Mouse (Mus musculus): Measurements from ENCODE around the gene Dctpp1. TPM values are rescaled to one million over a fixed set of nuclear protein-coding genes. Genes with fewer than 3 reads are reported as not detected.
A peak's percentile ranks its signal among the peaks of the same experiment; 100 is the strongest.
"Not testable (repeated sequence)": the region's sequence is repeated elsewhere in the genome, so short reads cannot be mapped to it uniquely, and the experiment has no call there.

Dctpp1 gene
- polyA plus RNA-seq, 1 experiment, result 70.5 TPM

DNA sequence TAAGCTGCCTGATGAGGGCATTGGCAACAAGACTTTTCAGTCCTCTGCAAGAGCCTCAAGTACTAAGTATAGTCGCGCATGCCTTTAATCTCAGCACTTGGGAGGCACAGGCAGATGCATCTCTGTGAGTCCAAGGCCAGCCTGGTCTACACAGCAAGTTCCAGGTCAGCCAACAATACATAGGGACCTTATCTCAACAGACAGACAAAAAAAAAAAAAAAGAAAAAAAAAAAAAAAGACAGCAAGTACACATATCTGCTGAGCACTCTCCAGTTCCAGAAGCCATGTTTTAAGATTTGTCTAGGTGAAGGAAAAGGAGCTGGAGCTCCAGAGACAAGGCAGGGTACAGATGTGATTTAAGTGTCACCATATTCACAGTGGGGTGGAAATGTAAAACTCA lies 4.5 kb downstream of the Dctpp1 start:
- WGBS, result 94% methylated on average over 2 of the region's 2 CpGs
- peaks cover 7% of the 10 kb centered on the region; the same call in 1 of the 2 replicates for H3K4me1 ChIP-seq (ENCODE audit: control insufficient read depth, insufficient read depth, low read length)
- H3K36me3 ChIP-seq (ENCODE audit: control insufficient read depth, insufficient read depth, low read length), result no peaks in the 10 kb centered on the region
- H3K4me3 ChIP-seq (ENCODE audit: insufficient read depth, low read depth, low read length), result no peak overlapping the region
- TF ChIP-seq CTCF (conservative IDR thresholded peaks at IDR 0.05; ENCODE audit: insufficient read depth, insufficient read length, low read depth, low read length) (no peak), POLR2A (IDR thresholded peaks at IDR 0.05; ENCODE audit: low read depth, low read length) (no peak)
- DNase-seq, result no peak
- H3K27me3 ChIP-seq (replicated peaks; ENCODE audit: control insufficient read depth, insufficient read depth, low read length), result no peaks in the 10 kb centered on the region
- no peak overlapping the region for H3K27ac ChIP-seq (ENCODE audit: insufficient read depth, low read depth, low read length)

DNA sequence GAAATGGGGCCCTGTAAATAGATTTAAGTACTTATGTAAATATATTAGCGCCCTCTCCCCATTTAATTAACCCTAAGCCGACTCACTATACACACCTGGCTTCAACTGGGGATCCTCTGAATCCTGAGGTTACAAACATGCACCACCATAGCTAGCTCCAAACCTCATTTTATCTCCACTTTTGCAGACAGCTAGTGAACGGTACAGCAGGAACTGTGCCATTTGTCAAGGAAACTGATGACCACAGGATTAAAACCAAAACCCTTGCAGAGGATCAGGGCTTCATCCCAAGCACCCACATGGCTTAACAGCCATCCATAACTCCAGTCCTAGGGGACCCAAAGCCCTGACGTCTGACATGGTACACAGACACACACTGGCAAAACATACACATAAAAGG lies 5.5 kb downstream of the Dctpp1 start:
- no peaks in the 10 kb centered on the region for H3K36me3 ChIP-seq (ENCODE audit: control insufficient read depth, insufficient read depth, low read length)
- TF ChIP-seq CTCF (conservative IDR thresholded peaks at IDR 0.05; ENCODE audit: insufficient read depth, insufficient read length, low read depth, low read length) (no peak), POLR2A (IDR thresholded peaks at IDR 0.05; ENCODE audit: low read depth, low read length) (no peak)
- no peak for DNase-seq
- H3K27ac ChIP-seq (ENCODE audit: insufficient read depth, low read depth, low read length), result no peak overlapping the region
- peaks cover 6% of the 10 kb centered on the region; the same call in 1 of the 2 replicates for H3K4me1 ChIP-seq (ENCODE audit: control insufficient read depth, insufficient read depth, low read length)
- WGBS, result 20% methylated on average over 4 of the region's 4 CpGs
- H3K4me3 ChIP-seq (ENCODE audit: insufficient read depth, low read depth, low read length), result no peak overlapping the region
- no peaks in the 10 kb centered on the region for H3K27me3 ChIP-seq (replicated peaks; ENCODE audit: control insufficient read depth, insufficient read depth, low read length)

DNA sequence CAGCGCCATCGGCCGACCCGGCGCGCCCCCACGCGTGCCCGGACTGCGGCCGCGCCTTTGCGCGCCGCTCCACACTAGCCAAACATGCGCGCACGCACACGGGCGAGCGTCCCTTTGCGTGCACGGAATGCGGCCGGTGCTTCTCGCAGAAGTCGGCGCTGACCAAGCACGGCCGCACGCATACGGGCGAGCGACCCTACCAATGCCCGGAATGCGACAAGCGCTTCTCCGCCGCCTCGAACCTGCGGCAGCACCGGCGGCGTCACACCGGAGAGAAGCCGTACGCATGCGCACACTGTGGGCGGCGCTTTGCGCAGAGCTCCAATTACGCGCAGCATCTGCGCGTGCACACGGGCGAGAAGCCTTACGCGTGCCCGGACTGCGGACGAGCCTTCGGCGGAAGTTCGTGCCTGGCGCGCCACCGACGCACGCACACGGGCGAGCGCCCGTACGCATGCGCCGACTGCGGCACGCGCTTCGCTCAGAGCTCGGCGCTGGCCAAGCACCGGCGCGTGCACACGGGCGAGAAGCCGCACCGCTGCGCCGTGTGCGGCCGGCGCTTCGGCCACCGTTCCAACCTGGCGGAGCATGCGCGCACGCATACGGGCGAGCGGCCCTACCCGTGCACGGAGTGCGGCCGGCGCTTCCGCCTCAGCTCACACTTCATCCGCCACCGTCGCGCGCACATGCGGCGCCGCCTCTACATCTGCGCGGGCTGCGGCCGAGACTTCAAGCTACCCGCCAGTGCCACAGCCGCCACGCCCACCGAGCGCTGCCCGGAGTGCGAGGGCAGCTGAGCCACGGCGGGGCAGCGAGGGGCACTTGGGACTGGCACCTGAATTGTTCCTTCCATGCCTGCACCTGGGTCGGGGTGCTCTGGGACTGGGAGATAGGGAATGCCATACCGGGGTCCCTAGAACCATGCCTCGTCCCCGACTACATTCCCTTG lies 6.4 kb downstream of the Dctpp1 start:
- H3K4me3 ChIP-seq (ENCODE audit: insufficient read depth, low read depth, low read length), result peak overlapping the region; percentile 60
- H3K36me3 ChIP-seq (ENCODE audit: control insufficient read depth, insufficient read depth, low read length), result no peaks in the 10 kb centered on the region
- TF ChIP-seq POLR2A (IDR thresholded peaks at IDR 0.05; ENCODE audit: low read depth, low read length) (peak; percentile 46), CTCF (conservative IDR thresholded peaks at IDR 0.05; ENCODE audit: insufficient read depth, insufficient read length, low read depth, low read length) (no peak)
- peaks cover 6% of the 10 kb centered on the region; the same call in 1 of the 2 replicates for H3K4me1 ChIP-seq (ENCODE audit: control insufficient read depth, insufficient read depth, low read length)
- WGBS, result under 1% methylated on average over 136 of the region's 136 CpGs
- H3K27me3 ChIP-seq (replicated peaks; ENCODE audit: control insufficient read depth, insufficient read depth, low read length), result no peaks in the 10 kb centered on the region
- H3K27ac ChIP-seq (ENCODE audit: insufficient read depth, low read depth, low read length), result peak overlapping the region; percentile 57
- DNase-seq, result peak; percentile 97

DNA sequence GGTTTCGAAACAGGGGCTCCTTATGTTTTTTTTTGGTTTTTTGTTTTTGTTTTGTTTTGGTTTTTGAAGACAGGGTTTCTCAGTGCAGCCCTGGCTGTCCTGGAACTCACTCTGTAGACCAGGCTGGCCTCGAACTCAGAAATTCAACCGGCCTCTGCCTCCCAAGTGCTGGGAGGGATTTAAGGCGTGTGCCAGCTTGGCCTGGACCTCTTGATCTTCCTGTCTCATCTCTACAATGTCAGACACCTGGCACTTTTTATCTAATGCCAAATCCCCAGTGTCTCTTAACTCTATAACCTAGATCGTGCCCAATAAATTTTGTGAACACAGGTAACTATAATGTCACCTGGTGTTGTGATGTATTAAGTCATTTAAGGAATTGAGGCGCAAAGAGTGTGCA lies 7.2 kb downstream of the Dctpp1 start:
- 69% methylated on average over 6 of the region's 6 CpGs for WGBS
- Histone ChIP-seq H3K4me3 (ENCODE audit: insufficient read depth, low read depth, low read length) (peak overlapping the region; percentile 60; the same call in 1 of the 2 replicates), H3K27me3 (replicated peaks; ENCODE audit: control insufficient read depth, insufficient read depth, low read length) (no peaks in the 10 kb centered on the region), H3K36me3 (ENCODE audit: control insufficient read depth, insufficient read depth, low read length) (no peaks in the 10 kb centered on the region), H3K4me1 (ENCODE audit: control insufficient read depth, insufficient read depth, low read length) (peaks cover 6% of the 10 kb centered on the region; the same call in 1 of the 2 replicates), H3K27ac (ENCODE audit: insufficient read depth, low read depth, low read length) (peak overlapping the region; percentile 57; the same call in 1 of the 2 replicates)
- no peak for TF ChIP-seq POLR2A (IDR thresholded peaks at IDR 0.05; ENCODE audit: low read depth, low read length)
- no peak for DNase-seq

DNA sequence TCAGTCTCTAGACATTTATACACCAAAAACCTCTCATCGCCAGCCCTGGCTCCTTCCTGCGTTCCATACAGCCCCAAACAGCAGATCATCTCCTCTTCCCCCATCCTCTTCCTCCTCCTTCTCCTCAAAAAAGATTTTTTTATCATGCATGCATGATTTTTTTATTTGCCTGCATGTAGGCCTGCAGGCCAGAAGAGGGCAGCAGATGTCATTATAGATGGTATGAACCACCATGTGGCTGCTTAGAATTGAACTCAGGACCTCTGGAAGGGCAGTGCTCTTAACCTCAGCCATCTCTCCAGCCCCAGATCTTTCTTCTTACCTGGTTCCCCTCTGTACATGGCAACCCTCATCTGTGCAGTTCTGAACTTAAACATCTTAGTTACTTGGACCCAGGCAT lies 8.1 kb downstream of the Dctpp1 start:
- no peak for DNase-seq
- no peak overlapping the region for H3K27ac ChIP-seq (ENCODE audit: insufficient read depth, low read depth, low read length)
- WGBS, result 91% methylated on average over 2 of the region's 2 CpGs
- no peaks in the 10 kb centered on the region for H3K27me3 ChIP-seq (replicated peaks; ENCODE audit: control insufficient read depth, insufficient read depth, low read length)
- no peak overlapping the region for H3K4me3 ChIP-seq (ENCODE audit: insufficient read depth, low read depth, low read length)
- peaks cover 6% of the 10 kb centered on the region; the same call in 1 of the 2 replicates for H3K4me1 ChIP-seq (ENCODE audit: control insufficient read depth, insufficient read depth, low read length)
- H3K36me3 ChIP-seq (ENCODE audit: control insufficient read depth, insufficient read depth, low read length), result no peaks in the 10 kb centered on the region
- TF ChIP-seq CTCF (conservative IDR thresholded peaks at IDR 0.05; ENCODE audit: insufficient read depth, insufficient read length, low read depth, low read length), result peak; percentile 51
- TF ChIP-seq POLR2A (IDR thresholded peaks at IDR 0.05; ENCODE audit: low read depth, low read length), result no peak

DNA sequence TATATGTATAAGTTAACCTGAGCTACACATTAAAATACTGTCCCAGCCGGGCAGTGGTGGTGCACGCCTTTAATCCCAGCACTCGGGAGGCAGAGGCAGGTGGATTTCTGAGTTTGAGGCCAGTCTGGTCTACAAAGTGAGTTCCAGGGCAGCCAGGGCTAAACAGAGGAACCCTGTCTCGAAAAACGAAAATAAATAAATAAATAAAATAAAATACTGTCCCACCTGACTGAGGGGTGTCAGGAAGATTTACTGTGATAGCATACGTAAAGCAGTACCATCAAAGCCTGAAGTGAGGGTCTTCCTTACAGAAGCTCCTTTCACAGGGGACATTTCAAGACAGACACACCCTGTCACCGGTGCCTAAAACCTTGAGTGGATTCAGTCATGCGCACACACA lies 10.0 kb downstream of the Dctpp1 start:
- H3K36me3 ChIP-seq (ENCODE audit: control insufficient read depth, insufficient read depth, low read length); DNase-seq; H3K4me1 ChIP-seq (ENCODE audit: control insufficient read depth, insufficient read depth, low read length); H3K4me3 ChIP-seq (ENCODE audit: insufficient read depth, low read depth, low read length); H3K27me3 ChIP-seq (replicated peaks; ENCODE audit: control insufficient read depth, insufficient read depth, low read length); H3K27ac ChIP-seq (ENCODE audit: insufficient read depth, low read depth, low read length): not testable (repeated sequence)
- 84% methylated on average over 8 of the region's 8 CpGs for WGBS

DNA sequence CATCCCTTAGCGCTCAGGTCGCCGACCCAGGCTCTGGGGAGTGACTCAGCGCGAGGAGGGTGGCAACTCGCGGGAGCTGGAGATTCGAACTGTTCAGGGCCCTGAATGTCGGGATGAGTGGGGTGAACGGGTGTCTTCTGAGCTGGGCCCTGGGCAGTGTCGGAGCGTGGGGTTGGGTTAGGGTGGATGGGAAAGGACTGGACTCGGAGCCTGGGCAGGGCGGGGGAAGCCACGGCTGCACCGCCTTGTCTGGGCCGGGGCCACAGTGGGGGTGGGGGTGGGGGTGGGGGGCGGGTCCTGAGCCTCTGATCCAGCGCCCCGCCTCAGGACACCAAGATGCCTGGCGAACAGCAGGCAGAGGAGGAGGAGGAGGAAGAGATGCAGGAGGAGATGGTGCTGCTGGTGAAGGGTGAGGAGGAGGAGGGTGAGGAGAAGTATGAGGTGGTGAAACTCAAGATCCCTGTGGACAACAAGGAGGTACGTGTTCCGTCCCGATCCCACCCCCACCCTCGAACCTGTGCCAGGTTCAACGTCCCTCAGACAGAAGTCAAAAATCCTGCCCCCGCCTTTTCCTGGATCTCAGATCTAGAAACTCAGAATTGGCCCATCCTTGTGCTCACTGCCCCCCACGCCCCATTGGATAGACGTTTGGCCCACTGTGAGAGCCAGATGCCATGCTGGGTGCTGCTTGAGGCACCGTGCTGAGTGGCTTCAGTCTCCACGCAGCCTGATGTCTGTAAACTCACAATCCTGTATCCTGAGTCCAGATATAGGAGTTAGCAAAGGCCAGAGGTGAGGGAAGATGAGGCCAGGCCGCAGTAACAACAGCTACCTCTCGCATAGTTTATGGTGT lies 15.6 kb downstream of the Dctpp1 start:
- DNase-seq, result no peak
- Histone ChIP-seq H3K27ac (ENCODE audit: insufficient read depth, low read depth, low read length) (peak overlapping the region; percentile 90), H3K4me1 (ENCODE audit: control insufficient read depth, insufficient read depth, low read length) (peaks cover 9% of the 10 kb centered on the region; the same call in 1 of the 2 replicates), H3K36me3 (ENCODE audit: control insufficient read depth, insufficient read depth, low read length) (no peaks in the 10 kb centered on the region), H3K27me3 (replicated peaks; ENCODE audit: control insufficient read depth, insufficient read depth, low read length) (no peaks in the 10 kb centered on the region), H3K4me3 (ENCODE audit: insufficient read depth, low read depth, low read length) (peak overlapping the region; percentile 88)
- WGBS, result 8% methylated on average over 33 of the region's 33 CpGs
- TF ChIP-seq CTCF (conservative IDR thresholded peaks at IDR 0.05; ENCODE audit: insufficient read depth, insufficient read length, low read depth, low read length), result no peak
- TF ChIP-seq POLR2A (IDR thresholded peaks at IDR 0.05; ENCODE audit: low read depth, low read length), result no peak

Measured in kidney, adult 2 months (tissue).